Mouse (Mus musculus) midbrain, embryonic 14.5 days (tissue): ENCODE results near the gene Xxylt1. TPM values are rescaled to one million over a fixed set of nuclear protein-coding genes. Genes with fewer than 3 reads are reported as not detected.

Experiments
- ATAC-seq: fragments of 200-750 bp; cut with Nextera tagmentation; 2 replicates; pipeline ENCODE4 v1.8.0; 2017; ENCODE audit warnings: moderate number of reproducible peaks, moderate library complexity; ENCODE audit not compliant: low FRiP score, low TSS enrichment
- DNase-seq: peaks from one replicate; pipeline ENCODE4 v3.0.0-alpha.2; 2015
- H3K27ac ChIP-seq: fragments of 300-500 bp; sonication (generic); replicated peaks from 2 replicates; pipeline ENCODE4 v1.5.1; 2014; ENCODE audit warnings: mild to moderate bottlenecking, low read depth, low read length, moderate library complexity
- H3K27me3 ChIP-seq: fragments of 300-500 bp; sonication (generic); 2 replicates; pipeline ENCODE4 v1.6.1; 2014; ENCODE audit warnings: low read length, control low read depth, mixed read lengths; ENCODE audit not compliant: control insufficient read depth, insufficient read depth
- H3K36me3 ChIP-seq: fragments of 300-500 bp; sonication (generic); 2 replicates; pipeline ENCODE4 v1.6.1; 2014; ENCODE audit warnings: low read length, control low read depth; ENCODE audit not compliant: control insufficient read depth, insufficient read depth
- H3K4me1 ChIP-seq: fragments of 300-500 bp; sonication (generic); 2 replicates; pipeline ENCODE4 v1.6.1; 2014; ENCODE audit warnings: mild to moderate bottlenecking, antibody characterized with exemption, low read length, control low read depth; ENCODE audit not compliant: control insufficient read depth, insufficient read depth
- H3K4me2 ChIP-seq: fragments of 300-500 bp; sonication (generic); 2 replicates; pipeline ENCODE4 v1.6.1; 2014; ENCODE audit warnings: mild to moderate bottlenecking, low read length, moderate library complexity
- H3K4me3 ChIP-seq: fragments of 300-500 bp; sonication (generic); replicated peaks from 2 replicates; pipeline ENCODE4 v1.5.1; 2014; ENCODE audit warnings: low read depth, low read length
- H3K9ac ChIP-seq: fragments of 300-500 bp; sonication (generic); replicated peaks from 2 replicates; pipeline ENCODE4 v1.6.1; 2014; ENCODE audit warnings: mild to moderate bottlenecking, low read length, moderate library complexity
- H3K9me3 ChIP-seq: fragments of 300-500 bp; sonication (generic); 2 replicates; pipeline ENCODE4 v1.6.1; 2016; ENCODE audit warnings: low read length, control low read depth, mixed read lengths; ENCODE audit not compliant: control insufficient read depth
- WGBS: fragments of 180-500 bp; shearing (Covaris S2); extraction: QIAGEN DNeasy Blood & Tissue Kit; methylation state at CpG from one replicate; pipeline ENCODE4 v1.1.7; 2014; 5-methylcytosine and 5-hydroxymethylcytosine counted together
- polyA plus RNA-seq: library from polyadenylated mRNA; unstranded; fragments of >200 nt; fragmentation: Nextera tagmentation; extraction: Ambion mirVana; gene quantifications from 2 replicates; pipeline ENCODE4 v1.2.1, GENCODE M21; 2014

Xxylt1 gene
- polyA plus RNA-seq, 1 experiment from 2014 or later, result 14.4 TPM

- no peak overlapping the region for H3K4me2 ChIP-seq
- ATAC-seq, result no peak
- H3K27me3 ChIP-seq, result no peaks in the 10 kb centered on the region
- no peaks in the 10 kb centered on the region for H3K9me3 ChIP-seq
- no peak overlapping the region for H3K27ac ChIP-seq
- 89% methylated on average over 3 of the region's 3 CpGs for WGBS
- no peak for DNase-seq
- H3K4me3 ChIP-seq, result no peak overlapping the region
- no peaks in the 10 kb centered on the region for H3K36me3 ChIP-seq
- H3K4me1 ChIP-seq, result no peaks in the 10 kb centered on the region
- H3K9ac ChIP-seq, result no peak overlapping the region
Measured at GRCm38 (mm10) chr16:30929165-30929564, 152.1 kb downstream of the Xxylt1 start.

- no peak overlapping the region for H3K27ac ChIP-seq
- no peaks in the 10 kb centered on the region for H3K36me3 ChIP-seq
- no peak for DNase-seq
- H3K9ac ChIP-seq, result no peak overlapping the region
- no peaks in the 10 kb centered on the region for H3K27me3 ChIP-seq
- 89% methylated on average over 8 of the region's 8 CpGs for WGBS
- H3K4me1 ChIP-seq, result no peaks in the 10 kb centered on the region
- H3K4me2 ChIP-seq, result no peak overlapping the region
- no peak overlapping the region for H3K4me3 ChIP-seq
- no peak for ATAC-seq
- no peaks in the 10 kb centered on the region for H3K9me3 ChIP-seq
Measured at GRCm38 (mm10) chr16:30928076-30928750, 153.0 kb downstream of the Xxylt1 start.

GRCm38 (mm10) chr16:30925496-30925895, 155.7 kb downstream of the Xxylt1 start:
- ATAC-seq (no peak), DNase-seq (no peak)
- H3K9me3 ChIP-seq, result no peaks in the 10 kb centered on the region
- WGBS, result 92% methylated on average over 4 of the region's 4 CpGs
- H3K9ac ChIP-seq, result no peak overlapping the region
- H3K27ac ChIP-seq, result no peak overlapping the region
- H3K4me2 ChIP-seq, result no peak overlapping the region
- H3K36me3 ChIP-seq, result no peaks in the 10 kb centered on the region
- no peaks in the 10 kb centered on the region for H3K4me1 ChIP-seq
- H3K4me3 ChIP-seq, result no peak overlapping the region
- no peaks in the 10 kb centered on the region for H3K27me3 ChIP-seq

- Histone ChIP-seq H3K36me3 (no peaks in the 10 kb centered on the region), H3K27me3 (no peaks in the 10 kb centered on the region), H3K9me3 (0 out of 2 replicates have a peak, but pooled peaks cover 3% of the 10 kb centered on the region), H3K27ac (no peak overlapping the region), H3K4me1 (no peaks in the 10 kb centered on the region), H3K4me2 (no peak overlapping the region), H3K4me3 (no peak overlapping the region), H3K9ac (no peak overlapping the region)
- ATAC-seq, result no peak
- DNase-seq, result no peak
- WGBS, result 73% methylated on average over 7 of the region's 7 CpGs
Measured at GRCm38 (mm10) chr16:30923899-30924298, 157.3 kb downstream of the Xxylt1 start.

GRCm38 (mm10) chr16:30922548-30922947, 158.7 kb downstream of the Xxylt1 start:
- no peak for DNase-seq

GRCm38 (mm10) chr16:30918866-30919265, 162.4 kb downstream of the Xxylt1 start:
- WGBS, result 93% methylated on average over 7 of the region's 7 CpGs
- Histone ChIP-seq H3K9ac (no peak overlapping the region), H3K27ac (no peak overlapping the region), H3K27me3 (no peaks in the 10 kb centered on the region), H3K4me3 (no peak overlapping the region), H3K4me2 (no peak overlapping the region), H3K4me1 (no peaks in the 10 kb centered on the region), H3K9me3 (0 out of 2 replicates have a peak, but pooled peaks cover 3% of the 10 kb centered on the region), H3K36me3 (no peaks in the 10 kb centered on the region)
- no peak for DNase-seq
- no peak for ATAC-seq

More at GRCm38 (mm10) chr16:30922548-30922947, 158.7 kb downstream of the Xxylt1 start:
- no peak overlapping the region for H3K27ac ChIP-seq
- no peak overlapping the region for H3K4me2 ChIP-seq
- H3K27me3 ChIP-seq, result no peaks in the 10 kb centered on the region
- H3K9ac ChIP-seq, result no peak overlapping the region
- WGBS, result 36% methylated on average over 1 of the region's 1 CpGs
- H3K4me3 ChIP-seq, result no peak overlapping the region
- no peaks in the 10 kb centered on the region for H3K4me1 ChIP-seq
- H3K36me3 ChIP-seq, result no peaks in the 10 kb centered on the region
- H3K9me3 ChIP-seq, result 0 out of 2 replicates have a peak, but pooled peaks cover 3% of the 10 kb centered on the region
- no peak for ATAC-seq

- 82% methylated on average over 3 of the region's 3 CpGs for WGBS
- Histone ChIP-seq H3K27me3 (no peaks in the 10 kb centered on the region), H3K27ac (no peak overlapping the region), H3K4me3 (no peak overlapping the region), H3K4me1 (no peaks in the 10 kb centered on the region), H3K9me3 (0 out of 2 replicates have a peak, but pooled peaks cover 3% of the 10 kb centered on the region), H3K4me2 (no peak overlapping the region), H3K9ac (no peak overlapping the region), H3K36me3 (no peaks in the 10 kb centered on the region)
- no peak for ATAC-seq
- no peak for DNase-seq
Measured at GRCm38 (mm10) chr16:30916931-30917330, 164.3 kb downstream of the Xxylt1 start.

- 79% methylated on average over 14 of the region's 14 CpGs for WGBS
- no peak for ATAC-seq
- H3K9me3 ChIP-seq, result 0 out of 2 replicates have a peak, but pooled peaks cover 3% of the 10 kb centered on the region
Measured at GRCm38 (mm10) chr16:30915611-30916220, 165.5 kb downstream of the Xxylt1 start.

More at GRCm38 (mm10) chr16:30915611-30916220, 165.5 kb downstream of the Xxylt1 start:
- H3K4me2 ChIP-seq, result no peak overlapping the region
- H3K4me3 ChIP-seq, result no peak overlapping the region
- peak; percentile 41 for DNase-seq
- no peaks in the 10 kb centered on the region for H3K27me3 ChIP-seq
- no peak overlapping the region for H3K27ac ChIP-seq
- no peaks in the 10 kb centered on the region for H3K4me1 ChIP-seq
- H3K36me3 ChIP-seq, result no peaks in the 10 kb centered on the region
- H3K9ac ChIP-seq, result no peak overlapping the region
